Mouse (Mus musculus) E14TG2a.4 (cell line): ENCODE data around the gene Cnksr1.

Experiments used
- CTCF ChIP-seq: conservative IDR thresholded peaks from 2 replicates; pipeline ENCODE4 v1.5.1; 2014; ENCODE audit warnings: low read length
- NANOG ChIP-seq: IDR thresholded peaks from 2 replicates; pipeline ENCODE4 v1.6.1; 2014; ENCODE audit warnings: borderline replicate concordance, low read length, mixed read lengths
- POU5F1 ChIP-seq: IDR thresholded peaks from 2 replicates; pipeline ENCODE4 v1.6.1; 2014; ENCODE audit warnings: low read length, borderline replicate concordance

DNA sequence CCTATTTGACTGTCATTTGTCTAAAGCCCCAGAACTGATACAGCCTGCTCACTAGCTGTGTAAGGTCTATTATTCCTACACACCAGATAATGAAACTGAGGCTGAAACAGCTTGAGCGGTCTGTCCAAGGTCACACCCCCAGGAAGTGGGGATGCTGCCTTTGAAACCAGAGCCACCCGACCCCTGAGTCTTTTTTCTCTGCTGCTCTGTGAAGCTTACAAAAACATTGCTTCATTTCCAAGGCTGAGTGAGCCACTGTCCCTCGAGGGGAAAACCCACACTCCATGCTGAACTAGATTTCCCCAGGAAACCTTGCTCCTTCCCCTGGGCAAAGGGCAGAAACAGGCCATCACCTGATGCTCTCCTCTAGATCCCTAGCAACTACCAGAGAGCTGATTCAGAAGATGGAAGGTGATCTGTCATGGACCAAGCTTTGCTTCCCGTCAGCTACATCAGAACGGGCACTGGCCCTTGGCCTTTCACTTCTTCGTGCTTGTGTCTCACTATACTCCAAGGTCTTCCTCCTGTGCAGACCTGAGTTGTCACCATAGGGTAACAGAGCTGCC is 31.6 kb downstream of the Cnksr1 start:
- no peak for TF ChIP-seq CTCF
- TF ChIP-seq POU5F1: no peak
- TF ChIP-seq NANOG: no peak
